Mouse (Mus musculus) hindbrain, embryonic 16.5 days (tissue): Measurements from ENCODE around the gene Hmgxb4. TPM values are rescaled to one million over a fixed set of nuclear protein-coding genes. Genes with fewer than 3 reads are reported as not detected.

Experiments used
- ATAC-seq: fragments of 200-750 bp; cut with Nextera tagmentation; 2 replicates; pipeline ENCODE4 v1.8.0; 2017; ENCODE audit warnings: moderate TSS enrichment, moderate library complexity
- H3K27ac ChIP-seq: fragments of 300-500 bp; sonication (generic); 2 replicates; pipeline ENCODE4 v1.5.1; 2014; ENCODE audit warnings: low read depth, mild to moderate bottlenecking, control low read depth, low read length, moderate library complexity
- H3K27me3 ChIP-seq: fragments of 300-500 bp; sonication (generic); replicated peaks from 2 replicates; pipeline ENCODE4 v1.6.1; 2014; ENCODE audit warnings: low read length; ENCODE audit not compliant: control insufficient read depth, insufficient read depth
- H3K36me3 ChIP-seq: fragments of 300-500 bp; sonication (generic); 2 replicates; pipeline ENCODE4 v1.6.1; 2014; ENCODE audit warnings: mild to moderate bottlenecking, low read length, moderate library complexity, mixed read lengths; ENCODE audit not compliant: control insufficient read depth, insufficient read depth
- H3K4me1 ChIP-seq: fragments of 300-500 bp; sonication (generic); 2 replicates; pipeline ENCODE4 v1.6.1; 2014; ENCODE audit warnings: low read depth, low read length; ENCODE audit not compliant: control insufficient read depth, insufficient read depth
- H3K4me2 ChIP-seq: fragments of 300-500 bp; sonication (generic); 2 replicates; pipeline ENCODE4 v1.6.1; 2014; ENCODE audit warnings: mild to moderate bottlenecking, low read length, control low read depth, moderate library complexity
- H3K4me3 ChIP-seq: fragments of 300-500 bp; sonication (generic); 2 replicates; pipeline ENCODE4 v1.5.1; 2014; ENCODE audit warnings: mild to moderate bottlenecking, low read length, control low read depth, moderate library complexity
- H3K9ac ChIP-seq: fragments of 300-500 bp; sonication (generic); 2 replicates; pipeline ENCODE4 v1.6.1; 2014; ENCODE audit warnings: low read depth, mild to moderate bottlenecking, control low read depth, low read length, moderate library complexity
- H3K9me3 ChIP-seq: fragments of 300-500 bp; sonication (generic); 2 replicates; pipeline ENCODE4 v1.6.1; 2014; ENCODE audit warnings: mild to moderate bottlenecking, low read length, moderate library complexity; ENCODE audit not compliant: control insufficient read depth
- WGBS: fragments of 180-500 bp; shearing (Covaris S2); extraction: QIAGEN DNeasy Blood & Tissue Kit; methylation state at CpG from one replicate; pipeline ENCODE4 v1.1.7; 2014; 5-methylcytosine and 5-hydroxymethylcytosine counted together
- polyA plus RNA-seq: library from polyadenylated mRNA; unstranded; fragments of >200 nt; fragmentation: Nextera tagmentation; extraction: Ambion mirVana; gene quantifications from 2 replicates; pipeline ENCODE4 v1.2.1, GENCODE M21; 2015

Hmgxb4 gene
- polyA plus RNA-seq, 1 experiment from 2014 or later = 34.2 TPM

- no peaks in the 10 kb centered on the region for H3K36me3 ChIP-seq
- H3K4me1 ChIP-seq = no peaks in the 10 kb centered on the region
- no peak overlapping the region for H3K4me2 ChIP-seq
- no peaks in the 10 kb centered on the region for H3K9me3 ChIP-seq
- ATAC-seq = peak; percentile 38; the same call in 1 of the 2 replicates
- no peak overlapping the region for H3K27ac ChIP-seq
- no peak overlapping the region for H3K9ac ChIP-seq
- 66% methylated on average over 9 of the region's 9 CpGs for WGBS
- H3K27me3 ChIP-seq = no peaks in the 10 kb centered on the region
- no peak overlapping the region for H3K4me3 ChIP-seq
These were observed 13.0 kb upstream of the Hmgxb4 start for GRCm38 (mm10) chr8:74980060-74980710.

DNA sequence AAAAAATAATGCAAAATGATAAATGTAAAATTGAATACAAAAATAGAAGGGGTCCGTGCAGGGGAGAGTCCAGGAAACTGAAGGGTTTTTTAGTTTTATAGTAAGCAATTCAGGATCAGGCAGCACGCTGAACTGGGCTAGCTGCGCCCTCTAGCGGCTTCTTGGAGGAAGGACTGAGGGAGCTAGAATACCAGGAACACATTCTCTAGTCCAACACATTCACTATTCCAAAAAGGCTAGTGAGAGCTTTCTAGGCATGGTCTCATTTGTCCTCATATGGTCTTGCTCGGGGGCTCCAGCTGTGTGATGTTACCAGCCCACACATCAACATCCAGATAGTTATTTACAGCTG is 12.5 kb upstream of the Hmgxb4 start:
- H3K9ac ChIP-seq = no peak overlapping the region
- no peak overlapping the region for H3K4me3 ChIP-seq
- no peak overlapping the region for H3K27ac ChIP-seq
- H3K36me3 ChIP-seq = no peaks in the 10 kb centered on the region
- 3% methylated on average over 5 of the region's 5 CpGs for WGBS
- peak; percentile 82 for ATAC-seq
- no peak overlapping the region for H3K4me2 ChIP-seq
- H3K4me1 ChIP-seq = no peaks in the 10 kb centered on the region
- no peaks in the 10 kb centered on the region for H3K27me3 ChIP-seq
- H3K9me3 ChIP-seq = no peaks in the 10 kb centered on the region

- Histone ChIP-seq H3K36me3 (no peaks in the 10 kb centered on the region), H3K27me3 (no peaks in the 10 kb centered on the region), H3K4me2 (no peak overlapping the region), H3K27ac (no peak overlapping the region), H3K4me1 (no peaks in the 10 kb centered on the region), H3K9me3 (no peaks in the 10 kb centered on the region), H3K9ac (no peak overlapping the region), H3K4me3 (no peak overlapping the region)
- ATAC-seq = no peak
- WGBS = 92% methylated on average over 6 of the region's 6 CpGs
These were observed 11.3 kb upstream of the Hmgxb4 start for GRCm38 (mm10) chr8:74981809-74982208.

DNA sequence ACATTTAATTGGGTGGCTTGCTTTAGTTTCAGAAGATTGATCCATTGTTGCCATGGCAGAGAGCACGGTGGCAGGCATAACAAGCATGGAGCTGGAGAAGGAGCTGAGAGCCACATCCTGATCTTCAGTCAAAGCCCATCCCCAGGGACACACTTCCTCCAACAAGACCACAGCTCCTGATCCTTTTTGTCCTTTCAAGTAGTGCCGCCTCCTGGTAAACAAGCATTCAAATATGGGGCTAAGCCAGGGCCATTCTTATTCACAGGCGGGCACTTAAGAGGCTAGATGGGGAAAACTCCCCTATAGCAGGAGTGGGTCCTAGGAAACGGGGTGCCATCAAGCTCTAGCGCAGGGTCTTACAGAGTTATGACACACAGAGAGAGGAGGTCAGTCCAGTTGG is 5.7 kb upstream of the Hmgxb4 start:
- ATAC-seq = no peak
- no peaks in the 10 kb centered on the region for H3K36me3 ChIP-seq
- H3K9me3 ChIP-seq = no peaks in the 10 kb centered on the region
- no peak overlapping the region for H3K4me3 ChIP-seq
- no peak overlapping the region for H3K9ac ChIP-seq
- H3K4me2 ChIP-seq = no peak overlapping the region
- no peak overlapping the region for H3K27ac ChIP-seq
- H3K27me3 ChIP-seq = no peaks in the 10 kb centered on the region
- WGBS = 82% methylated on average over 5 of the region's 5 CpGs
- H3K4me1 ChIP-seq = no peaks in the 10 kb centered on the region

- 21% methylated on average over 15 of the region's 15 CpGs for WGBS
- no peak overlapping the region; the same call in 1 of the 2 replicates for H3K9ac ChIP-seq
- H3K27me3 ChIP-seq = no peaks in the 10 kb centered on the region
- H3K4me3 ChIP-seq = no peak overlapping the region
- H3K4me2 ChIP-seq = no peak overlapping the region
- no peaks in the 10 kb centered on the region for H3K9me3 ChIP-seq
- H3K27ac ChIP-seq = no peak overlapping the region
- no peak for ATAC-seq
- no peaks in the 10 kb centered on the region for H3K36me3 ChIP-seq
- peaks cover 9% of the 10 kb centered on the region for H3K4me1 ChIP-seq
These were observed 3.1 kb upstream of the Hmgxb4 start for GRCm38 (mm10) chr8:74990021-74990420.

DNA sequence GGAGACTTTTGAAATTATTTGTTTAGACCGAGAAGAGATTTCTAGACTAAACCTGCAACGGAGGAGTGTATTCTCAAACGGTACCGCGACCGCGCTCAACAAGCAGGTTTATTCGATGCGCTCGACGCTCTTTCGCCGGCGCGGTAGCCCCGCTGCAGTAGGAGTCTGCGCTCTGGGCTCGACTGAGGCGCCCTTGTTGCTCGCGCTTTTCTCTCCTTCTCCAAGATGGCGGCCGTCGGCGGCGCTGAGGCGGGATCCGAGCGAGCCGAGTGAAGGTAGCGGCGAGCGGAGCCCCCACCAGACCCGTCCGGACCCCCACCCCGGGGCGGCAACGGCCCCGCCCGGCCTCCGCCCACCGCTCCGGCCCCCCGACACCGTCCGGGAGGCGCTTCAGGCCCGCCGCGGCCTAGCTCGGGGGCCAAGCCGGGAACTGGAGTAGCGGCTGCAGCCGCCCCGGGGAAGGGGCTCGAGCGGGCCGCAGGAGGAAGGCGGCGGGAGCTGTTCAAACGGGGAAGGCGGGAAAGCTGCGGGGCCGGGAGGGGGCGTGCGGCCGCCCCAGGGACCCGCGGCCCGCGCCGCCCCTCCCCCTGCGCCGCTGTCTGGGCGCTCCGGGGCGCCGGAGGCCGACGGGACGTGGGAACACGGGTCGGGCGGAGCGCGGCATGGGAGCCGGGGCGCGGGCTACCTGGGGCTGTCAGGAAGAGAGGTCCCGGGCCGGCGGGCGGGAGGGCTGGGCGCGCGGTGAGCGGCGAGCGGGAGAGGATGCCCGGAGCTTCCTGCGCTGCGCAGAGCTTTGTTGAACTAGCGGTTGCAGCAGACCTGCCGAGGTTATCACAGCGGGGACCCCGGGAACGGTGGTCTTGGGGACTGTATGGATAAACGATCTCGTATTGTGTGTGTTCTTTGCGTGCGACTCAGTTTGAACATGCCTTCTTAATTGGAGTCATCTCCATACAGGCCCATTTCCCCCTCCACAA is 607 bp downstream of the Hmgxb4 start:
- no peaks in the 10 kb centered on the region for H3K27me3 ChIP-seq
- H3K36me3 ChIP-seq = peaks cover under 1% of the 10 kb centered on the region; the same call in 1 of the 2 replicates
- peak overlapping the region; percentile 99 for H3K4me3 ChIP-seq
- peak; percentile 96 for ATAC-seq
- peak overlapping the region; percentile 100 for H3K9ac ChIP-seq
- peak overlapping the region; percentile 98 for H3K27ac ChIP-seq
- H3K4me1 ChIP-seq = peaks cover 9% of the 10 kb centered on the region
- H3K4me2 ChIP-seq = peak overlapping the region; percentile 68
- H3K9me3 ChIP-seq = no peaks in the 10 kb centered on the region
- WGBS = under 1% methylated on average over 93 of the region's 111 CpGs

DNA sequence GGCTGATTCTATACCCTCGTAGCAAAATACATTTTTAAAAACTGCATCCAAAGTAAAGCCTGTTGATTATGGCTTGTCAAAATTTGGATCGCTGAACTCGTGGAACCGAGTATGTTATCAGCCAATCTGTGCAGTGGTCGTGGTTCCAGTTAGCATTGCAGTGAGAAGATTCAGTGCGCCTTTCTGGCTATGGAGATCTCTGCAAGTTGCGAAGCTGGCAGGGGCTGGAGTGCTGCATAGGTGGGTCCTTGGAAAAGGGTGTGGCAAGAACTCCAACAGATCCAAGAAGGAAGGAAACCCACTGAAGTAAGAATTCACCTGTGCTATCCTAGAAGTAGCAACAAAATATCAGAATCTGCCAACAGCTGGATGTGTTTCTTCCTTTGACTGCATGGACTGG is 1.4 kb downstream of the Hmgxb4 start:
- peak; percentile 32 for ATAC-seq
- no peaks in the 10 kb centered on the region for H3K27me3 ChIP-seq
- peaks cover 9% of the 10 kb centered on the region for H3K4me1 ChIP-seq
- H3K36me3 ChIP-seq = peaks cover 8% of the 10 kb centered on the region
- WGBS = 2% methylated on average over 7 of the region's 7 CpGs
- no peaks in the 10 kb centered on the region for H3K9me3 ChIP-seq
- peak overlapping the region; percentile 65 for H3K4me2 ChIP-seq
- H3K27ac ChIP-seq = no peak overlapping the region; the same call in 1 of the 2 replicates
- H3K9ac ChIP-seq = peak overlapping the region; percentile 100
- H3K4me3 ChIP-seq = peak overlapping the region; percentile 99

- peaks cover 34% of the 10 kb centered on the region for H3K36me3 ChIP-seq
- H3K27me3 ChIP-seq = no peaks in the 10 kb centered on the region
- WGBS = 96% methylated on average over 3 of the region's 3 CpGs
- H3K9me3 ChIP-seq = no peaks in the 10 kb centered on the region
- H3K4me2 ChIP-seq = no peak overlapping the region
- no peaks in the 10 kb centered on the region for H3K4me1 ChIP-seq
- H3K4me3 ChIP-seq = no peak overlapping the region
- no peak overlapping the region for H3K27ac ChIP-seq
- H3K9ac ChIP-seq = no peak overlapping the region
- ATAC-seq = no peak
These were observed 7.3 kb downstream of the Hmgxb4 start for GRCm38 (mm10) chr8:75000431-75000830.

DNA sequence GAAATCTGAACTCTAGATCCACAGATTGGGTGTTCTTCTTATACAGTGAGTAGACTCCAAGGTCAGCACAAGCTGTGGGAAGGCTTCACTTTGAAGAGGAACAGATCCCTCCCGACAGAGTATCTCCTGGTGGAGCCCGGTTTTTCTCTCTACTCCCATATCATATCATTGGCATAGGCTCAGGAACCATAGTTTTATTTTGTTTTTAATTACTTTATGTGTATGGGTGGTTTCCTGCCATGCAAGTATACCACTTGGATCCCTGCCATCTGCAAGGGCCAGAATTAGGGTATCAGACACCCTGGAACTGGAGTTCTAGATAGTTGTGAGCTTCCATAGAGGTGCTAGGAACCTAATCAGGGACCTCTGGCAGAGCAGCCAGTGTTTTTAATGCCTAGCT is 15.7 kb downstream of the Hmgxb4 start:
- H3K27me3 ChIP-seq = no peaks in the 10 kb centered on the region
- ATAC-seq = no peak
- H3K4me1 ChIP-seq = no peaks in the 10 kb centered on the region
- H3K9ac ChIP-seq = no peak overlapping the region
- peaks cover 14% of the 10 kb centered on the region; the same call in 1 of the 2 replicates for H3K36me3 ChIP-seq
- no peaks in the 10 kb centered on the region for H3K9me3 ChIP-seq
- H3K4me2 ChIP-seq = no peak overlapping the region
- 93% methylated on average over 2 of the region's 2 CpGs for WGBS
- no peak overlapping the region for H3K4me3 ChIP-seq
- H3K27ac ChIP-seq = no peak overlapping the region
